Mouse (Mus musculus) hindbrain, embryonic 15.5 days (tissue): ENCODE results near the gene Dnajc17. TPM values are rescaled to one million over a fixed set of nuclear protein-coding genes. Genes with fewer than 3 reads are reported as not detected.

Experiments
- ATAC-seq: fragments of 200-750 bp; cut with Nextera tagmentation; 2 replicates; pipeline ENCODE4 v1.8.0; 2017; ENCODE audit warnings: low read depth, moderate number of reproducible peaks, moderate TSS enrichment; ENCODE audit not compliant: low FRiP score
- H3K27ac ChIP-seq: fragments of 300-500 bp; sonication (generic); replicated peaks from 2 replicates; pipeline ENCODE4 v1.5.1; 2015; ENCODE audit warnings: mild to moderate bottlenecking, inconsistent platforms
- H3K27me3 ChIP-seq: fragments of 300-500 bp; sonication (generic); 2 replicates; pipeline ENCODE4 v1.6.1; 2015; ENCODE audit warnings: control low read depth, inconsistent platforms
- H3K36me3 ChIP-seq: fragments of 300-500 bp; sonication (generic); 2 replicates; pipeline ENCODE4 v1.6.1; 2015; ENCODE audit warnings: control low read depth, inconsistent platforms
- H3K4me1 ChIP-seq: fragments of 300-500 bp; sonication (generic); replicated peaks from 2 replicates; pipeline ENCODE4 v1.6.1; 2015; ENCODE audit warnings: control low read depth, inconsistent platforms
- H3K4me2 ChIP-seq: fragments of 300-500 bp; sonication (generic); 2 replicates; pipeline ENCODE4 v1.6.1; 2015; ENCODE audit warnings: moderate library complexity, mild to moderate bottlenecking, inconsistent platforms
- H3K4me3 ChIP-seq: fragments of 300-500 bp; sonication (generic); 2 replicates; pipeline ENCODE4 v1.5.1; 2015; ENCODE audit warnings: mild to moderate bottlenecking, inconsistent platforms
- H3K9ac ChIP-seq: fragments of 300-500 bp; sonication (generic); 2 replicates; pipeline ENCODE4 v1.6.1; 2015; ENCODE audit warnings: inconsistent platforms
- H3K9me3 ChIP-seq: fragments of 300-500 bp; sonication (generic); 2 replicates; pipeline ENCODE4 v1.6.1; 2016; ENCODE audit warnings: control low read depth, inconsistent platforms
- WGBS: fragments of 180-500 bp; shearing (Covaris S2); methylation state at CpG from one replicate; pipeline ENCODE4 v1.1.7; 2015; 5-methylcytosine and 5-hydroxymethylcytosine counted together
- polyA plus RNA-seq: library from polyadenylated mRNA; unstranded; fragments of >200 nt; fragmentation: Nextera tagmentation; extraction: Ambion mirVana; gene quantifications from 2 replicates; pipeline ENCODE4 v1.2.1, GENCODE M21; 2015

Gene Dnajc17
- polyA plus RNA-seq, 1 experiment from 2014 or later = 24.8 TPM

DNA sequence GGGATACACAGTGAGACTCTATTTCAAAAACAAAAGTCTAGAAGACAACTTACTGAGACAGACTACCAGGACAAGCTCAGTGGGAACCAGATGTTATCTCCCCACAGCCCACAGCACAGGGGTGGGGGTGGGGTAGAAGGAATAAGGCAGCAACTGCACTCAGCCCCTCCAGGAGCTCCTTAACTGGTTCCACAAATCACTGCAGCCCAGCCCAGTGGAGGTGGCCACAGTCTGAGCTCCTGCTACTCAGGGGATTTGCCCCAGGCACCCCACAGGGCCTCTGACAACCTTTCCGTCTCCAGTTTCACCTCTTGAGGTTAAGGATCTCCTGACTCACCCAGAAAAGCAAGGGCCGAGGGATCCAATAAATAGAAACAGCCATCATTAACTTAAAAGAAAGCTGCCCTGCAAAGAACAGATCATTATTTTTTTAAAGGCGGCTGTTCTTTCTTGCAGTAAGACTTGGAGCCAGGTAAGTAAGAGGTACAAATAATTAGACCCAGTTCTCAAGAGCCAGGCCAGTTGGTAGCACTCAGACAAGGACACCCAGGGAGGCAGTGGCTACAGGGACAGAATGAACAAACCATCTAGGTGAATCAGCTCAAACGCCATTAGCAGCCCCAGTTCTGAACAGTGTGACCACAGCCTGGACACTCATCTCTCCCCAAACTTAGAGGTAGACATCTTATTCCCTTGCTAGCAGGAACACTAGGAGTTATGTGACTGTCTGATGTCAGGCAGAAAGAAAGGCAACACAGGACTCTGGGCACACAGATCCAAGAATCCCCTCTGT lies 12.1 kb downstream of the Dnajc17 start:
- no peaks in the 10 kb centered on the region for H3K36me3 ChIP-seq
- no peak overlapping the region for H3K4me3 ChIP-seq
- WGBS = 49% methylated on average over 4 of the region's 4 CpGs

GRCm38 (mm10) chr2:119194140-119194539 lies 14.5 kb downstream of the Dnajc17 start:
- no peaks in the 10 kb centered on the region for H3K27me3 ChIP-seq
- peaks cover 9% of the 10 kb centered on the region for H3K4me1 ChIP-seq
- no peak overlapping the region for H3K4me3 ChIP-seq
- H3K9ac ChIP-seq = no peak overlapping the region
- no peak overlapping the region for H3K27ac ChIP-seq
- H3K9me3 ChIP-seq = no peaks in the 10 kb centered on the region
- ATAC-seq = no peak
- H3K36me3 ChIP-seq = no peaks in the 10 kb centered on the region
- no peak overlapping the region for H3K4me2 ChIP-seq
- 85% methylated on average over 5 of the region's 5 CpGs for WGBS

More for the DNA sequence above, 12.1 kb downstream of the Dnajc17 start:
- H3K9ac ChIP-seq = no peak overlapping the region
- H3K4me2 ChIP-seq = no peak overlapping the region
- H3K27me3 ChIP-seq = no peaks in the 10 kb centered on the region
- no peaks in the 10 kb centered on the region for H3K9me3 ChIP-seq
- H3K4me1 ChIP-seq = peaks cover 9% of the 10 kb centered on the region; the same call in 1 of the 2 replicates
- no peak overlapping the region for H3K27ac ChIP-seq
- no peak for ATAC-seq

DNA sequence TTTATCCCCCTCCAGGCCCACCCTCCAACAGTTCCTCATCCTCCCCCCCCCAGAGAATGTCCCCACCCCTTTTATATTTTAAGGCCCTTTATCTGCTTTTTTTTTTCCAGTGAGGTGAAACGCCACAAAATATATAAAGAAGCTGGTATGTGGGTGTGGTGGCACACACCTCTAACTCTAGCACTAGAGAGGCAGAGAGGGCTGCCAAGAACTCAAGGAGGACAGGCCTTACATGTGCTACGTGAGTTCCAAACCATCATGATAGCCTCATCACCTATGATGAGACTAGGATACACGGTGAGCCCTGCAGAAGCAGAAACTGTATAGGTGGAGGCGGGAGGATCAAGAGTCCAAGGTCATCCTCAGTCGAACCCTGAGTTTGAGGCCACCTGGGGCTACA lies 17.6 kb downstream of the Dnajc17 start:
- no peaks in the 10 kb centered on the region for H3K36me3 ChIP-seq
- 88% methylated on average over 5 of the region's 5 CpGs for WGBS

DNA sequence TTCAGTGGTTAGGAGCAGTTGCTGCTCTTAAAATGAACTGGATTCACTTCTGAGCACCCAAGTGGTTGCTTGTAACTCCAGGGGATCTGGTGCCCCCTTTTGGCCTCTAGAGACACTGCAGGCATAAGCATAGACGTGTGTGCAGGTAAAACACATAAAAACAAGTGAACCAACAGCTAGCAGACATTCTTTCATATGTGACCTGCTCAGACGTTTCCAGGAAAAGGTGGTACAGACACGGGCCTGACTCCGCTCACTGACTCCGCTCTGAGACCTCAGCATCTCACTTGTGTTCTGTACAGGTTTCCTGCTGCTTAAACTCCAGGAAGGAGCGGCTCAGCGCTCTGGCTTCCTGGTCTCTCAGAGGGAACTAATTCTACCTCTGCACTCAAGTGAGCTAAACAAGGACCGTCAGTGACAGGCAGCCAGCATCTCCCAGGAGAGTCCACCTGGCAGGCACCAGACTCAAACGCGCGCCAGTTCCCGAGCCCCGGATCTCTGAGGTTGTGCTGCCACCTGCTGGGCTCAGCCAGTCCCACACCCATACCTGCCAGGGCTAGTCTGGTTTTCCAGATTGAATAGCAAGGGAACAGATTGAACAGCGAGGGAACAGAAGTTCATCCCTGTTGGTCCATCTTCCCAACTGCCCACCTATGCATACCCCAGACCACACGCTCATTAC lies 19.4 kb downstream of the Dnajc17 start:
- WGBS = 7% methylated on average over 15 of the region's 15 CpGs
- H3K27ac ChIP-seq = no peak overlapping the region
- H3K36me3 ChIP-seq = peaks cover 6% of the 10 kb centered on the region; the same call in 1 of the 2 replicates
- no peak overlapping the region for H3K9ac ChIP-seq
- H3K4me2 ChIP-seq = peak overlapping the region; percentile 54
- no peaks in the 10 kb centered on the region for H3K9me3 ChIP-seq
- H3K27me3 ChIP-seq = no peaks in the 10 kb centered on the region
- H3K4me3 ChIP-seq = peak overlapping the region; percentile 19
- peak; percentile 85 for ATAC-seq
- peaks cover 6% of the 10 kb centered on the region for H3K4me1 ChIP-seq

More for the DNA sequence above, 17.6 kb downstream of the Dnajc17 start:
- Histone ChIP-seq H3K4me3 (no peak overlapping the region), H3K4me2 (no peak overlapping the region), H3K9ac (no peak overlapping the region), H3K27ac (no peak overlapping the region), H3K4me1 (peaks cover 6% of the 10 kb centered on the region), H3K27me3 (no peaks in the 10 kb centered on the region), H3K9me3 (no peaks in the 10 kb centered on the region)
- ATAC-seq = no peak

DNA sequence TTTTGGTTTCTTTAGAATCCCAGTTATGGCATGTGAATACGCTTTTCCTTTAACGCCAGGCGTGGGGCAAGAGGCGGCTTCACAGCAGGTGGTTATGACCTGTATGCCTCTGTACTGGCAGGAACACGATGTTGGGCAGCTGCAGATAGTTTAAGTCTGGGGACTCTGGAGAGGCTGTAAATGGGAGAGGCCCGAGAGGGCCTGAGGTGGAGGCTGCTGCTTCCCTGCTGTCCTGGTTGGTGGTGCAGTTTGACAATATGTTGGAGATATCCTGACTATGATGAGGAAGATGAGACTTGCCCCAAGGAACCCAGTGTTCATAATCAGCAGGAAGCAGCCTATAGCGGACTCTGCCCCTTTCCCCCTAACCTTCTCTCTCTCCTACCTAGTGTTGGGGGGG lies 25.7 kb downstream of the Dnajc17 start:
- H3K9me3 ChIP-seq = no peaks in the 10 kb centered on the region
- H3K27ac ChIP-seq = no peak overlapping the region
- no peak overlapping the region for H3K9ac ChIP-seq
- ATAC-seq = no peak
- no peak overlapping the region for H3K4me2 ChIP-seq
- peaks cover 45% of the 10 kb centered on the region for H3K36me3 ChIP-seq
- no peaks in the 10 kb centered on the region for H3K27me3 ChIP-seq
- no peaks in the 10 kb centered on the region for H3K4me1 ChIP-seq
- WGBS = 84% methylated on average over 7 of the region's 7 CpGs
- H3K4me3 ChIP-seq = no peak overlapping the region

GRCm38 (mm10) chr2:119177384-119177939 lies 31.1 kb downstream of the Dnajc17 start:
- WGBS = 92% methylated on average over 5 of the region's 5 CpGs
- no peak for ATAC-seq
- H3K4me2 ChIP-seq = no peak overlapping the region
- no peak overlapping the region for H3K27ac ChIP-seq
- peaks cover 28% of the 10 kb centered on the region for H3K36me3 ChIP-seq
- no peaks in the 10 kb centered on the region for H3K9me3 ChIP-seq
- H3K27me3 ChIP-seq = no peaks in the 10 kb centered on the region
- H3K4me3 ChIP-seq = no peak overlapping the region
- H3K4me1 ChIP-seq = peaks cover 25% of the 10 kb centered on the region
- H3K9ac ChIP-seq = no peak overlapping the region

- Histone ChIP-seq H3K27ac (no peak overlapping the region), H3K9me3 (no peaks in the 10 kb centered on the region), H3K27me3 (no peaks in the 10 kb centered on the region)
These were observed 31.8 kb downstream of the Dnajc17 start for GRCm38 (mm10) chr2:119176761-119177160.

DNA sequence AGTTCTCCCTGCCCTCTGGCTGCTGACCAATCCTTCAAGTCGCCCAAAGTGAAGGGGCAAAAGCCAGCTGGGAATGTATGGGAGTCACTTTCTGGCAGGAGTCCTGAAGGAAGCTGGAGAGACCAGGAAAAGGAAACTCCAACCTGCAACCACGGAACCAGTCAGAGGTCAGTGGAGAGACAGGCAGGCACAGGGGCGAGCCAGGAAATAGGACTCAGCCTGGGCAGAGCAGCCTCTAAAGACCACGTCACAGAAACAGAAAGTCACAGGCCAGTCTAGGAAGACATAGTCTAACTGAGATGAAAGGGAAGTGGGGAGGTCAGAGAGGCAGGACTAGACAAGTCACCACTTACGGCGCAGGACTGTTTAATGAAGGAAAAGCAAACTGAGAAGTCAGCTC lies 33.0 kb downstream of the Dnajc17 start:
- H3K36me3 ChIP-seq = peaks cover 23% of the 10 kb centered on the region
- no peaks in the 10 kb centered on the region for H3K9me3 ChIP-seq
- H3K4me2 ChIP-seq = no peak overlapping the region
- peaks cover 26% of the 10 kb centered on the region for H3K4me1 ChIP-seq
- ATAC-seq = no peak
- 71% methylated on average over 6 of the region's 6 CpGs for WGBS
- no peak overlapping the region for H3K4me3 ChIP-seq
- H3K9ac ChIP-seq = no peak overlapping the region
- no peaks in the 10 kb centered on the region for H3K27me3 ChIP-seq
- H3K27ac ChIP-seq = no peak overlapping the region

More at GRCm38 (mm10) chr2:119176761-119177160, 31.8 kb downstream of the Dnajc17 start:
- WGBS = 50% methylated on average over 3 of the region's 3 CpGs
- H3K4me3 ChIP-seq = no peak overlapping the region
- ATAC-seq = no peak
- peaks cover 28% of the 10 kb centered on the region for H3K36me3 ChIP-seq
- no peak overlapping the region for H3K4me2 ChIP-seq
- peaks cover 26% of the 10 kb centered on the region for H3K4me1 ChIP-seq
- no peak overlapping the region for H3K9ac ChIP-seq

GRCm38 (mm10) chr2:119174866-119175265 lies 33.7 kb downstream of the Dnajc17 start:
- ATAC-seq = no peak
- Histone ChIP-seq H3K4me2 (no peak overlapping the region), H3K27me3 (no peaks in the 10 kb centered on the region), H3K27ac (no peak overlapping the region), H3K4me3 (no peak overlapping the region), H3K4me1 (peaks cover 26% of the 10 kb centered on the region), H3K9ac (no peak overlapping the region), H3K36me3 (peaks cover 16% of the 10 kb centered on the region), H3K9me3 (no peaks in the 10 kb centered on the region)
- 47% methylated on average over 14 of the region's 14 CpGs for WGBS

DNA sequence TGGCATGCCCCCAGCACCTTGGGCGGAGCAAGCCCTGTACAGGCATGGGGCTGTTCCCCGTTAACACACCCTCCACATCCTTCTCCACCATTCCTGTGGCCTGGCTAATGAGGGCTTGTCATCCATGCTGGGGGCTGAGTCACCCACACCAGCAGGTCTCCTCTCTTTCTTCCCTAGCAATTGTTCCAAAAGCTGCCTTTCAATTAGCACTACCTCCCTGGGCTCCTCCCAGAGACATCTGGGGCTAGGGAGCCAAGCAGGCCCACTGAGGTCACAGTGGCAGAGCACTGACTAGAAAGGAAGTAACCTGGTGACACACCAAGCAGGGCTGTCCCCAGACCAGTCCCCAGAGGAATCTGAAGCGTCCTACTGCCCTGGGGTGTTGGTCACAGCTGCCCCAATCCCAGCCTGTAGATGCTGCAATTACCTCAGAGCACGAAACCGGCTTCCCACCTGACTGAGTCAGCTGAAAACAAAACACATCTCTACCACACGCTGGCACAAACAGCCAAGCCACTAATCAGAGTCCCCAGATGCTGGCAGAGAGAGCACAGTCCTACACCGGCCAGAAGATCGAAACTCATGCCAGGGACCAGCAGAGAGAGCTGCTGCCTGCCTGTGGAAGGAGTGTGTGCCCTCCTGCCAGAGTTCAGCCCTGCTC lies 34.5 kb downstream of the Dnajc17 start, which contains the start of gene Gm14137:
Gene Gm14137 (plus strand): TSS at position 519 of the 661 bp plus-strand sequence.
- no peak within 1 kb of the TSS for H3K9ac ChIP-seq
- H3K4me1 ChIP-seq = peaks cover 26% of the 10 kb centered on the region
- H3K27me3 ChIP-seq = no peaks in the 10 kb centered on the region
- no peak for ATAC-seq
- no peak within 1 kb of the TSS for H3K4me2 ChIP-seq
- no peak within 1 kb of the TSS for H3K4me3 ChIP-seq
- WGBS = 35% methylated on average over 8 of the region's 8 CpGs
- H3K27ac ChIP-seq = no peak within 1 kb of the TSS
- H3K9me3 ChIP-seq = no peaks in the 10 kb centered on the region
- peaks cover 9% of the 10 kb centered on the region for H3K36me3 ChIP-seq

GRCm38 (mm10) chr2:119172862-119173576 lies 35.6 kb downstream of the Dnajc17 start:
- peak; percentile 9; the same call in 1 of the 2 replicates for ATAC-seq
- Histone ChIP-seq H3K36me3 (peaks cover 2% of the 10 kb centered on the region; the same call in 1 of the 2 replicates), H3K27ac (no peak overlapping the region), H3K4me2 (peak overlapping the region; percentile 17; the same call in 1 of the 2 replicates), H3K4me1 (peaks cover 27% of the 10 kb centered on the region), H3K4me3 (no peak overlapping the region), H3K27me3 (no peaks in the 10 kb centered on the region; the same call in 1 of the 2 replicates), H3K9me3 (no peaks in the 10 kb centered on the region), H3K9ac (no peak overlapping the region)
- 21% methylated on average over 13 of the region's 13 CpGs for WGBS
